In the genomic region with DNA sequence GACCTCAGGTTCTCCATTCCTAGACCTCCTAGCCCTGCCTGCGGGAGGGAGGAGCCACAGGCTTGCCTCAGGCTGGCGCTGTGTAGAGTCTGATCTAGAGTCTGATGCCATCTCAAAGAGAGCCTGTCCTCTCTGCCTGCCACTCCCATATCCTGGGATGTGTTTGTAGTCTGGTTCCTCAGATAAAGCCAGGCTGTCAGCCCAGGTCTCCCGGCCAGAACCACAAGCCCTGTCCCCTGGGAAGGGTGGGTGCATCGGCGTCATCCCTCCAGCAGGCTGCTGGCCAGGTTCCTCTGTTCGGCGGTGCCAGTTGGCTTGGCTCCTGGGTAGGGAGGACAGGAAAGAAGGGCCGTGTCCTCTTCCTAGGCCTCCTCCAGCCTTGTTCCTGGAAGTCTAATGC, we compare ENCODE assay signal across 9 mouse cellular contexts. TPM values are rescaled to one million over a fixed set of nuclear protein-coding genes. Genes with fewer than 3 reads are reported as not detected.
DNase-seq lines count a peak whose midpoint lies in the region; ATAC-seq and TF ChIP-seq lines count a peak whose summit lies in the region.
"Had no signal": no experiment of that assay in that cellular context is flagged by ENCODE, and none has a peak within 500 bp of the region (broad histone marks: within the 10 kb centered on the region; RNA-seq: fewer than 3 reads in every experiment).

No protein-coding gene starts in this region.

- peaks cover 10% of the 10 kb centered on the region for H3K4me1 ChIP-seq in heart, adult 2 months (ENCODE audit: control insufficient read depth, insufficient read depth, low read length)
- H3K4me1 ChIP-seq in heart, embryonic 11.5 days (ENCODE audit: control insufficient read depth, insufficient read depth, low read length), result peaks cover 11% of the 10 kb centered on the region
- peaks cover 7% of the 10 kb centered on the region; the same call in 1 of the 2 replicates for H3K4me1 ChIP-seq in liver, postnatal 0 days (ENCODE audit: insufficient read depth)
- peaks cover 12% of the 10 kb centered on the region for H3K4me1 ChIP-seq in intestine, embryonic 15.5 days (replicated peaks)

- intact Hi-C loops in heart, adult 2 months (cut with DNase I), result no loop called here

- H3K9me3 ChIP-seq in heart, embryonic 11.5 days (replicated peaks; ENCODE audit: control insufficient read depth, low read length), result no peaks in the 10 kb centered on the region
- no peaks in the 10 kb centered on the region for H3K9me3 ChIP-seq in liver, postnatal 0 days (ENCODE audit: low read length)
- no peaks in the 10 kb centered on the region for H3K9me3 ChIP-seq in intestine, embryonic 15.5 days
- H3K9me3 ChIP-seq: midbrain, embryonic 13.5 days had no signal

- no peak overlapping the region for H3K4me2 ChIP-seq in heart, embryonic 11.5 days
- no peak overlapping the region for H3K4me2 ChIP-seq in liver, postnatal 0 days (ENCODE audit: low read depth, low read length)
- H3K4me2 ChIP-seq in intestine, embryonic 15.5 days (replicated peaks), result no peak overlapping the region
- H3K4me2 ChIP-seq: midbrain, embryonic 13.5 days had no signal

- no peaks in the 10 kb centered on the region for H3K27me3 ChIP-seq in heart, adult 2 months (ENCODE audit: control insufficient read depth, insufficient read depth, low read length)
- no peaks in the 10 kb centered on the region for H3K27me3 ChIP-seq in heart, embryonic 11.5 days (ENCODE audit: control insufficient read depth, insufficient read depth, low read length)
- no peaks in the 10 kb centered on the region for H3K27me3 ChIP-seq in Patski
- peaks cover 20% of the 10 kb centered on the region for H3K27me3 ChIP-seq in liver, postnatal 0 days (ENCODE audit: insufficient read depth, low read length)
- no peaks in the 10 kb centered on the region for H3K27me3 ChIP-seq in intestine, embryonic 15.5 days (replicated peaks)
- H3K27me3 ChIP-seq: midbrain, embryonic 13.5 days had no signal

- WGBS in heart, adult 2 months, result 10% methylated on average over 8 of the region's 8 CpGs
- WGBS in heart, embryonic 11.5 days (ENCODE audit: insufficient replicate concordance), result 83% methylated on average over 8 of the region's 8 CpGs
- WGBS in liver, postnatal 0 days (ENCODE audit: insufficient replicate concordance), result 43% methylated on average over 8 of the region's 8 CpGs
- WGBS in intestine, embryonic 15.5 days, result 87% methylated on average over 8 of the region's 8 CpGs

- peak; percentile 22; the same call in 1 of the 2 replicates for TF ChIP-seq CTCF in heart, adult 2 months (IDR thresholded peaks at IDR 0.05)
- TF ChIP-seq CTCF in Patski (IDR thresholded peaks at IDR 0.05), result no peak
- TF ChIP-seq CTCF in liver, postnatal 0 days (IDR thresholded peaks at IDR 0.05; ENCODE audit: low read depth), result 0 out of 2 replicates have a peak, but pooled peaks have one; percentile 3

- in situ Hi-C loops in Patski (cut with MboI; ENCODE audit: low pct_unique_long_range_greater_than_20kb), result no loop called here

- POLR2A ChIA-PET in Patski (lab: Charles Lee), result no interaction called here

- no peaks in the 10 kb centered on the region for H3K79me2 ChIP-seq in heart, adult 2 months (replicated peaks; ENCODE audit: control insufficient read depth, insufficient read depth, low read length)

- no peak for TF ChIP-seq POLR2A in heart, adult 2 months (IDR thresholded peaks at IDR 0.05; ENCODE audit: insufficient read depth, low read depth, low read length)

- no peaks in the 10 kb centered on the region for H3K36me3 ChIP-seq in heart, adult 2 months (ENCODE audit: control insufficient read depth, insufficient read depth, low read length)
- H3K36me3 ChIP-seq in heart, embryonic 11.5 days (ENCODE audit: control insufficient read depth, insufficient read depth, low read length), result peaks cover 23% of the 10 kb centered on the region
- H3K36me3 ChIP-seq in liver, postnatal 0 days (replicated peaks; ENCODE audit: insufficient read depth, low read length), result peaks cover 32% of the 10 kb centered on the region
- H3K36me3 ChIP-seq in intestine, embryonic 15.5 days, result peaks cover 23% of the 10 kb centered on the region

- CTCF ChIA-PET in Patski (lab: Charles Lee), result interaction anchor here (1.0 kb wide), 1 partner anchor 10 kb away, joined by 3 read pairs; no protein-coding TSS in a partner anchor

- no peak overlapping the region for H3K9ac ChIP-seq in heart, adult 2 months (ENCODE audit: low read depth, low read length)
- H3K9ac ChIP-seq in heart, embryonic 11.5 days (ENCODE audit: low read depth, low read length), result no peak overlapping the region
- H3K9ac ChIP-seq in liver, postnatal 0 days (replicated peaks), result no peak overlapping the region; the same call in 1 of the 2 replicates
- H3K9ac ChIP-seq in intestine, embryonic 15.5 days, result no peak overlapping the region
- H3K9ac ChIP-seq: midbrain, embryonic 13.5 days had no signal

- H3K27ac ChIP-seq in heart, adult 2 months, result peak overlapping the region; percentile 34; the same call in 1 of the 2 replicates
- no peak overlapping the region for H3K27ac ChIP-seq in heart, embryonic 11.5 days (ENCODE audit: low read depth, low read length)
- no peak overlapping the region for H3K27ac ChIP-seq in liver, postnatal 0 days (ENCODE audit: low read depth)
- no peak overlapping the region for H3K27ac ChIP-seq in intestine, embryonic 15.5 days
- H3K27ac ChIP-seq: midbrain, embryonic 13.5 days had no signal

- no peak for ATAC-seq in heart, embryonic 11.5 days (replicated peaks; ENCODE audit: insufficient number of reproducible peaks, low FRiP score, low TSS enrichment)
- ATAC-seq in Patski, result peak; percentile 28
- peak; percentile 88 for ATAC-seq in liver, postnatal 0 days
- ATAC-seq in intestine, embryonic 15.5 days, result no peak
- ATAC-seq: midbrain, embryonic 13.5 days had no signal

- DNase-seq in heart, adult 2 months, result peak; percentile 74 to 85
- no peak for DNase-seq in Patski (ENCODE audit: low read depth, low spot score)
- peak; percentile 74 to 76 for DNase-seq in heart, adult 9 months (ENCODE audit: low spot score in 2 of 2)
- DNase-seq in liver, postnatal 0 days, result peak; percentile 47
- no peak for DNase-seq in frontal cortex, postnatal 36 days (ENCODE audit: low spot score in 2 of 2)
- DNase-seq in embryo, embryonic 9.5 days (ENCODE audit: extremely low spot score), result no peak

- peak; percentile 87 for TF ChIP-seq EP300 in heart, adult 2 months (IDR thresholded peaks at IDR 0.05; ENCODE audit: insufficient read depth, low read depth, low read length)
- TF ChIP-seq EP300 in liver, postnatal 0 days (IDR thresholded peaks at IDR 0.05; ENCODE audit: low read depth), result peak; percentile 36; the same call in 1 of the 2 replicates

- no peak overlapping the region for H3K4me3 ChIP-seq in heart, adult 2 months
- H3K4me3 ChIP-seq in heart, embryonic 11.5 days (ENCODE audit: low read depth, low read length), result no peak overlapping the region
- no peak overlapping the region for H3K4me3 ChIP-seq in liver, postnatal 0 days (ENCODE audit: low read depth, low read length)
- H3K4me3 ChIP-seq in intestine, embryonic 15.5 days (replicated peaks), result no peak overlapping the region
- H3K4me3 ChIP-seq: midbrain, embryonic 13.5 days had no signal

RNA-seq across cellular contexts. Expression of a gene that starts 2.2 kb away (rescaled TPM):
- total RNA-seq in heart, adult 2 months (2021), result 1 to 10 TPM; 3.1 TPM
- 12.2 and 17.6 TPM in 2 replicates for polyA plus RNA-seq in heart, adult 2 months (2012; rRNA removed)
- polyA plus RNA-seq in heart, embryonic 11.5 days (2014; fragmentation: Nextera tagmentation; extraction: Ambion mirVana), result 246 and 248 TPM in 2 replicates
- polyA plus RNA-seq in Patski (2021), result 40.3 TPM
- 14.1 and 14.6 TPM in 2 replicates for polyA plus RNA-seq in liver, postnatal 0 days (2015; fragmentation: Nextera tagmentation; extraction: Ambion mirVana)
- 329 and 347 TPM in 2 replicates for polyA plus RNA-seq in intestine, embryonic 15.5 days (2015; fragmentation: Nextera tagmentation; extraction: Ambion mirVana)

RNA-seq across cellular contexts. Expression of a gene that starts 21.4 kb away (rescaled TPM):
- 10 to 100 TPM; 15.1 to 17.7 TPM for total RNA-seq in heart, adult 2 months (2021)
- polyA plus RNA-seq in heart, adult 2 months (2012; rRNA removed), result 30.4 and 34.8 TPM in 2 replicates
- 18.2 and 18.9 TPM in 2 replicates for polyA plus RNA-seq in heart, embryonic 11.5 days (2014; fragmentation: Nextera tagmentation; extraction: Ambion mirVana)
- 42.6 TPM for polyA plus RNA-seq in Patski (2021)
- 13.2 and 15.8 TPM in 2 replicates for polyA plus RNA-seq in liver, postnatal 0 days (2015; fragmentation: Nextera tagmentation; extraction: Ambion mirVana)
- polyA plus RNA-seq in intestine, embryonic 15.5 days (2015; fragmentation: Nextera tagmentation; extraction: Ambion mirVana), result 29.8 and 35.7 TPM in 2 replicates

RNA-seq across cellular contexts. Expression of a gene that starts 47.0 kb away (rescaled TPM):
- 1,000 to 10,000 TPM; 1,126 to 1,344 TPM for total RNA-seq in heart, adult 2 months (2021)
- polyA plus RNA-seq in heart, adult 2 months (2012; rRNA removed), result 1,030 and 1,505 TPM in 2 replicates
- 760 and 778 TPM in 2 replicates for polyA plus RNA-seq in heart, embryonic 11.5 days (2014; fragmentation: Nextera tagmentation; extraction: Ambion mirVana)
- 296 TPM for polyA plus RNA-seq in Patski (2021)
- polyA plus RNA-seq in liver, postnatal 0 days (2015; fragmentation: Nextera tagmentation; extraction: Ambion mirVana), result 312 and 329 TPM in 2 replicates
- 539 and 577 TPM in 2 replicates for polyA plus RNA-seq in intestine, embryonic 15.5 days (2015; fragmentation: Nextera tagmentation; extraction: Ambion mirVana)

RNA-seq across cellular contexts. Expression of a gene that starts 52.3 kb away (rescaled TPM):
- 1 to 10 TPM; 4.6 to 4.9 TPM for total RNA-seq in heart, adult 2 months (2021)
- polyA plus RNA-seq in heart, adult 2 months (2012; rRNA removed), result 5.1 and 8.1 TPM in 2 replicates
- 4.5 and 4.7 TPM in 2 replicates for polyA plus RNA-seq in heart, embryonic 11.5 days (2014; fragmentation: Nextera tagmentation; extraction: Ambion mirVana)
- polyA plus RNA-seq in Patski (2021), result 11.9 TPM
- 0.32 and 0.47 TPM in 2 replicates for polyA plus RNA-seq in liver, postnatal 0 days (2015; fragmentation: Nextera tagmentation; extraction: Ambion mirVana)
- polyA plus RNA-seq in intestine, embryonic 15.5 days (2015; fragmentation: Nextera tagmentation; extraction: Ambion mirVana), result 4.0 and 4.7 TPM in 2 replicates

Comparison
In these comparisons a context has a peak if more than half of its experiments do, and no peak if none do; other contexts are left out.
1. DNase-seq: peak in heart, adult 2 months (2 of 2), heart, adult 9 months (2 of 2) and liver, postnatal 0 days (single experiment); none in Patski (single experiment), frontal cortex, postnatal 36 days (0 of 2) and embryo, embryonic 9.5 days (single experiment).
2. ATAC-seq: peak in Patski (single experiment) and liver, postnatal 0 days (single experiment); none in heart, embryonic 11.5 days (single experiment) and intestine, embryonic 15.5 days (single experiment).